Mouse (Mus musculus): ENCODE results near the gene Defb19. TPM values are rescaled to one million over a fixed set of nuclear protein-coding genes. Genes with fewer than 3 reads are reported as not detected.
A peak's percentile ranks its signal among the peaks of the same experiment; 100 is the strongest.

Defb19 gene
- polyA plus RNA-seq, 1 experiment from 2014 or later: 120 TPM

DNA sequence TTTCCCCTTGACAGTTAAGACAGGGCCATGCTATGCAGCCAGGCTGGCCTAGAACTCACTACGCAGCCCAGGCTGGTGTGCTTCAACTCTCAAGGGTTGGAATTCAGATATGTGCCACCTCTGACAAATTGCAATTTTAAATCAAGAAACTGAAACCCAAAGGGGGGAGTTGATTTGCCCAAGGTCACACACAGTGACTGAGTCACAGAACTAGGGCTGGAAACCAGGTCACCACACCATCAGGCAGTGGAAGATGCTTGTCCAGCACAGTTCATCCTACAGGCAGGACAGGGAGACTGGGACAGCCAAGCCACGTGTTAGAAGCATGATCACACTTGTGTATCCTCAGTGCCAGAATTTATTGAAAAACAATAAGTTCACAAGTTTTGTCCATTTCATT is 44.5 kb upstream of the Defb19 start:
- 71% methylated on average over 2 of the region's 2 CpGs for WGBS
- Histone ChIP-seq H3K27ac (no peak overlapping the region), H3K27me3 (ENCODE audit: insufficient read depth, low read length) (no peaks in the 10 kb centered on the region), H3K9me3 (replicated peaks; ENCODE audit: low read length) (no peaks in the 10 kb centered on the region), H3K9ac (ENCODE audit: low read depth, low read length) (no peak overlapping the region), H3K4me2 (ENCODE audit: low read length) (no peak overlapping the region), H3K4me1 (replicated peaks; ENCODE audit: insufficient read depth, low read length) (peaks cover 10% of the 10 kb centered on the region; the same call in 1 of the 2 replicates), H3K36me3 (ENCODE audit: insufficient read depth, low read length) (no peaks in the 10 kb centered on the region), H3K4me3 (replicated peaks; ENCODE audit: low read depth, low read length) (no peak overlapping the region)
- TF ChIP-seq CTCF (IDR thresholded peaks at IDR 0.05; ENCODE audit: low read depth): no peak
- DNase-seq (ENCODE audit: low spot score): no peak
- no peak for ATAC-seq (replicated peaks; ENCODE audit: low FRiP score, low read depth)

DNA sequence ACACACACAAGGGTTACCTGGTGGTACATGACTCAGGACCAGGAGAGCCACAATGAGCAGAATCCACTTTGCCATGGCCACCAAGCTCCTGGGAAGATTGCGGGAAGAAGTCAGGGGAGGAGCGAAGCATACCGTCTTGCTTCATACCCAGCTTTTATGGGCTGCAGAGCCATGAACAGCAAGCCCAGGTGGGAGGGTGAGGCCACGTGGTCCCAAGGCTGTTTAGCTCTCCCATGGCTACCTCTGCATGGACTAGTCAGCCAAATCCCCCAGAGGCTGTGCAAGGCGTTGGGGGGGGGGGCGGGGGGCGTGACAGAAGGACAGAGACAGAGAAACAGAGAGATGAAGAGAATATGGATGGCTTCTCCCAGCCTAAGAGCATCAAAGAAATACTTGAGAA is 42.8 kb upstream of the Defb19 start, which contains the start of gene Defb25:
Gene Defb25, minus strand, starts transcription at position 101 of the 400 bp plus-strand sequence.
- no peak for TF ChIP-seq CTCF (IDR thresholded peaks at IDR 0.05; ENCODE audit: low read depth)
- WGBS: 63% methylated on average over 7 of the region's 7 CpGs
- no peaks in the 10 kb centered on the region for H3K27me3 ChIP-seq (ENCODE audit: insufficient read depth, low read length)
- no peak within 1 kb of the TSS for H3K4me2 ChIP-seq (ENCODE audit: low read length)
- no peaks in the 10 kb centered on the region for H3K9me3 ChIP-seq (replicated peaks; ENCODE audit: low read length)
- no peak within 1 kb of the TSS for H3K4me3 ChIP-seq (replicated peaks; ENCODE audit: low read depth, low read length)
- no peak for DNase-seq (ENCODE audit: low spot score)
- peak within 1 kb of the TSS; percentile 57 for H3K27ac ChIP-seq
- H3K36me3 ChIP-seq (ENCODE audit: insufficient read depth, low read length): no peaks in the 10 kb centered on the region
- no peak for ATAC-seq (replicated peaks; ENCODE audit: low FRiP score, low read depth)
- no peak within 1 kb of the TSS for H3K9ac ChIP-seq (ENCODE audit: low read depth, low read length)
- H3K4me1 ChIP-seq (replicated peaks; ENCODE audit: insufficient read depth, low read length): 0 out of 2 replicates have a peak, but pooled peaks cover 3% of the 10 kb centered on the region

GRCm38 (mm10) chr2:152622151-152622550 is 42.0 kb upstream of the Defb19 start:
- Histone ChIP-seq H3K36me3 (ENCODE audit: insufficient read depth, low read length) (no peaks in the 10 kb centered on the region), H3K9ac (ENCODE audit: low read depth, low read length) (no peak overlapping the region), H3K9me3 (replicated peaks; ENCODE audit: low read length) (no peaks in the 10 kb centered on the region), H3K4me2 (ENCODE audit: low read length) (no peak overlapping the region), H3K4me1 (replicated peaks; ENCODE audit: insufficient read depth, low read length) (0 out of 2 replicates have a peak, but pooled peaks cover 3% of the 10 kb centered on the region), H3K4me3 (replicated peaks; ENCODE audit: low read depth, low read length) (no peak overlapping the region), H3K27ac (peak overlapping the region; percentile 14; the same call in 1 of the 2 replicates), H3K27me3 (ENCODE audit: insufficient read depth, low read length) (no peaks in the 10 kb centered on the region)
- 17% methylated on average over 13 of the region's 13 CpGs for WGBS
- no peak for TF ChIP-seq CTCF (IDR thresholded peaks at IDR 0.05; ENCODE audit: low read depth)
- DNase-seq (ENCODE audit: low spot score) (peak; percentile 91), ATAC-seq (replicated peaks; ENCODE audit: low FRiP score, low read depth) (peak; percentile 65)

DNA sequence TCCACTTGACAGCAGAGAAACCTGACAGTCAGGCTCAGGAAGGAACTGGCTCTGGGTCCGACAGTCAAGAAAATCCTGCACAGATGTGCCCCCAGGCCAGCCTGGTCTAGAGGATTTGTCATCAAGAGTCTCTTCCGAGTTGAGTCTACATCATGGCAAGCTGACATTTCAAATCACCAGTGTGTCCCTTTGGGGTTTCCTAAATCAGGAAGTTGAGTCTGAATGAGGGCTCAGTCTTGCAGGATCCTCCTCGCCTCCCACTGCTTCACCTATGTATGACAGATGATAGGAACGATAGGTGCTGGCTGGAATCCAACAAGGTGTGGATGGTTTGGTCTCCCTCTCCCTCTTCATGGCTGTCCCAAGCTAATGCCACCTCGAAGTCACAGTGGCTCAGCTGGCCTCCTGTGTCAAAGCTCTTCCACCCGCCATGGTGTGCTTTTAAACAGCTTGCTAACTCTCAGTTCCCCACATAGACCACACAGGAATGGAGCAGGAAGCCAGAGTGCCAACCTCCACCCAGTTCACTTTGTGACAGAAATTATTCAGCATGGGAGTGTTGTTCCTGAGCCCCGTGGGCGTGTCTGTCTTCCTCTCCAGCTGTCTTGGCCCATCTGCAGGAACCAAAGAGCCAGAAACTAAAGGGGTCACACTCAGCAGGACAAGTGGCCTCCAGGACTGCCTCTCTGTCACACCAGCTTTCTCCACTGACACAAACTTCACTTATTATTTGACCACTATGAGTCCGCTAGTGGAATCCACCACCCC is 40.4 kb upstream of the Defb19 start:
- Histone ChIP-seq H3K4me2 (ENCODE audit: low read length) (no peak overlapping the region), H3K9ac (ENCODE audit: low read depth, low read length) (no peak overlapping the region), H3K27me3 (ENCODE audit: insufficient read depth, low read length) (no peaks in the 10 kb centered on the region)

GRCm38 (mm10) chr2:152617374-152617773 is 37.3 kb upstream of the Defb19 start:
- Histone ChIP-seq H3K4me3 (replicated peaks; ENCODE audit: low read depth, low read length) (no peak overlapping the region), H3K4me2 (ENCODE audit: low read length) (no peak overlapping the region), H3K4me1 (replicated peaks; ENCODE audit: insufficient read depth, low read length) (0 out of 2 replicates have a peak, but pooled peaks cover 2% of the 10 kb centered on the region), H3K9ac (ENCODE audit: low read depth, low read length) (no peak overlapping the region), H3K27me3 (ENCODE audit: insufficient read depth, low read length) (no peaks in the 10 kb centered on the region), H3K36me3 (ENCODE audit: insufficient read depth, low read length) (no peaks in the 10 kb centered on the region), H3K9me3 (replicated peaks; ENCODE audit: low read length) (no peaks in the 10 kb centered on the region), H3K27ac (no peak overlapping the region)
- WGBS: 69% methylated on average over 5 of the region's 5 CpGs
- DNase-seq (ENCODE audit: low spot score) (no peak), ATAC-seq (replicated peaks; ENCODE audit: low FRiP score, low read depth) (no peak)
- peak; percentile 66 for TF ChIP-seq CTCF (IDR thresholded peaks at IDR 0.05; ENCODE audit: low read depth)

More for the DNA sequence above, 40.4 kb upstream of the Defb19 start:
- ATAC-seq (replicated peaks; ENCODE audit: low FRiP score, low read depth) (no peak), DNase-seq (ENCODE audit: low spot score) (peak; percentile 34)
- H3K4me3 ChIP-seq (replicated peaks; ENCODE audit: low read depth, low read length): no peak overlapping the region
- H3K27ac ChIP-seq: peak overlapping the region; percentile 52
- H3K9me3 ChIP-seq (replicated peaks; ENCODE audit: low read length): no peaks in the 10 kb centered on the region
- 58% methylated on average over 9 of the region's 9 CpGs for WGBS
- H3K4me1 ChIP-seq (replicated peaks; ENCODE audit: insufficient read depth, low read length): 0 out of 2 replicates have a peak, but pooled peaks cover 3% of the 10 kb centered on the region
- TF ChIP-seq CTCF (IDR thresholded peaks at IDR 0.05; ENCODE audit: low read depth): no peak
- H3K36me3 ChIP-seq (ENCODE audit: insufficient read depth, low read length): no peaks in the 10 kb centered on the region

- 55% methylated on average over 6 of the region's 6 CpGs for WGBS
- no peak for TF ChIP-seq CTCF (IDR thresholded peaks at IDR 0.05; ENCODE audit: low read depth)
These were observed 36.4 kb upstream of the Defb19 start for GRCm38 (mm10) chr2:152616470-152616869.

More at GRCm38 (mm10) chr2:152616470-152616869, 36.4 kb upstream of the Defb19 start:
- DNase-seq (ENCODE audit: low spot score): no peak
- Histone ChIP-seq H3K36me3 (ENCODE audit: insufficient read depth, low read length) (no peaks in the 10 kb centered on the region), H3K9me3 (replicated peaks; ENCODE audit: low read length) (no peaks in the 10 kb centered on the region), H3K27ac (no peak overlapping the region), H3K4me2 (ENCODE audit: low read length) (no peak overlapping the region), H3K27me3 (ENCODE audit: insufficient read depth, low read length) (no peaks in the 10 kb centered on the region), H3K4me3 (replicated peaks; ENCODE audit: low read depth, low read length) (no peak overlapping the region), H3K9ac (ENCODE audit: low read depth, low read length) (no peak overlapping the region), H3K4me1 (replicated peaks; ENCODE audit: insufficient read depth, low read length) (no peaks in the 10 kb centered on the region)
- ATAC-seq (replicated peaks; ENCODE audit: low FRiP score, low read depth): no peak

Measured in kidney, postnatal 0 days (tissue).